Mouse (Mus musculus) heart, adult 18-20 months (tissue): Measurements from ENCODE around the gene Gimap5. TPM values are rescaled to one million over a fixed set of nuclear protein-coding genes. Genes with fewer than 3 reads are reported as not detected.

ENCODE experiments used
- total RNA-seq, 2 experiments: library from RNA; stranded (reverse); gene quantifications; 2 replicates each; pipeline ENCODE4 v1.2.3; 2021

Gene Gimap5
- total RNA-seq, 2 experiments from 2014 or later, result 4.9 to 5.0 TPM

Other genes starting within 250 kb of the Gimap5 start
- gene Atp6v0e2, start 208.6 kb upstream of the Gimap5 start, total RNA-seq, result 10 to 100 TPM; 19.8 to 21.4 TPM
- 10 to 100 TPM; 14.7 to 18.6 TPM for gene Lrrc61, start 191.4 kb upstream of the Gimap5 start, total RNA-seq
- 10 to 100 TPM; 60.1 to 86.3 TPM for gene Rarres2, start 173.4 kb upstream of the Gimap5 start, total RNA-seq
- not detected for gene Gm45021, start 156.6 kb upstream of the Gimap5 start, total RNA-seq
- 10 to 100 TPM; 32.3 to 32.9 TPM for gene Repin1, start 152.3 kb upstream of the Gimap5 start, total RNA-seq
- gene Gm44965, start 152.3 kb upstream of the Gimap5 start, total RNA-seq, result not detected
- 10 to 100 TPM; 11.8 to 12.3 TPM for gene Zfp775, start 144.1 kb upstream of the Gimap5 start, total RNA-seq
- gene AI854703, start 119.4 kb upstream of the Gimap5 start, total RNA-seq, result under 1 TPM; 0.37 to 0.39 TPM
- 1 to 10 TPM; 7.1 to 7.5 TPM for gene Gimap8, start 99.0 kb upstream of the Gimap5 start, total RNA-seq
- gene Gimap9, start 70.1 kb upstream of the Gimap5 start, total RNA-seq, result 1 to 10 TPM; 4.6 to 4.9 TPM
- gene Gimap4, start 61.6 kb upstream of the Gimap5 start, total RNA-seq, result 10 to 100 TPM; 19.3 to 32.9 TPM
- 10 to 100 TPM; 29.6 to 36.9 TPM for gene Gimap6, start 38.0 kb upstream of the Gimap5 start, total RNA-seq
- gene Gm28053, start 27.6 kb upstream of the Gimap5 start, total RNA-seq, result 1 to 10 TPM; 3.8 to 4.0 TPM
- gene Gimap7, start 27.6 kb upstream of the Gimap5 start, total RNA-seq, result 1 to 10 TPM in 1 of 2 experiments, under 1 TPM in 1; 0.27 to 1.7 TPM
- 10 to 100 TPM in 1 of 2 experiments, 1 to 10 TPM in 1; 9.9 to 13.3 TPM for gene Gimap1, start 7.1 kb upstream of the Gimap5 start, total RNA-seq
- gene Gimap3, start 24.7 kb downstream of the Gimap5 start, total RNA-seq, result 1 to 10 TPM in 1 of 2 experiments, under 1 TPM in 1; 0.57 to 6.9 TPM
- 10 to 100 TPM; 14.7 to 20.6 TPM for gene Tmem176a, start 94.7 kb downstream of the Gimap5 start, total RNA-seq
- 10 to 100 TPM; 39.3 to 54.1 TPM for gene Tmem176b, start 95.3 kb downstream of the Gimap5 start, total RNA-seq
- gene Aoc1, start 126.7 kb downstream of the Gimap5 start, total RNA-seq, result not detected
- not detected for gene 1600015I10Rik, start 183.7 kb downstream of the Gimap5 start, total RNA-seq
- gene Doxl2, start 228.8 kb downstream of the Gimap5 start, total RNA-seq, result not detected
- gene Svs1, start 240.7 kb downstream of the Gimap5 start, total RNA-seq, result not detected